Mouse (Mus musculus) heart, adult 2 months (tissue): ENCODE data around the gene Trpc4ap.

Experiments used
- CTCF ChIP-seq: fragments of 200-600 bp; IDR thresholded peaks from 2 replicates; pipeline ENCODE4 v1.8.1; 2022; ENCODE audit warnings: antibody characterized with exemption, mild to moderate bottlenecking, moderate library complexity
- EP300 ChIP-seq: fragments of 200-500 bp; IDR thresholded peaks from 2 replicates; pipeline ENCODE4 v1.6.1; 2011; ENCODE audit warnings: low read depth, low read length, control low read depth; ENCODE audit not compliant: insufficient read depth
- POLR2A ChIP-seq: fragments of 200-500 bp; IDR thresholded peaks from 2 replicates; pipeline ENCODE4 v1.6.1; 2011; ENCODE audit warnings: mild to moderate bottlenecking, low read depth, low read length, control low read depth; ENCODE audit not compliant: insufficient read depth

DNA sequence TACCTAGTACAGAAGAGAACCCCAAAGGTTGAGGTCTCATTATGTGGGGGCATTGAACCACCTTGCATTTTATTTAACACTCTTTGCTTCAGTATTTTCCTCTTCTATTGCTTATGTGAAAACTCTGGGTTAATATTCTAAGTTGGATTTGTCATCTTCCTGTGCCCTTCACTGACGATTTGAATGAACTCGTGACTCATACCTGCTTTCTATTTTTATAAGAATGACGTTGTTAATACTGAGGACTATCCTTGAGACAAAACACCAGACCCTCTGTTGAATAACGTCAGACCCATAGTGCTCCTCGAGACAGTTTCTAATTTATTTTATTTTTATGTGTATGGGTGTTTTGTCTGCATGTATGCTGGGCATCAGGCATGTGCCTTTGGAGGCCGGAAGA lies 44.8 kb upstream of the Trpc4ap start:
- TF ChIP-seq CTCF (no peak), POLR2A (no peak), EP300 (no peak)
